Mouse (Mus musculus) spleen, postnatal 14 days (tissue): ENCODE measurements at regions not wholly inside any gene's neighbourhood (a gene's known extent, or its start where the extent isn't known, plus 50 kb on each side); places are given as distances from the start of the nearest gene placed in this dataset.
A peak's percentile ranks its signal among the peaks of the same experiment; 100 is the strongest.
"Not testable (repeated sequence)": the region's sequence is repeated elsewhere in the genome, so short reads cannot be mapped to it uniquely, and the experiment has no call there.

Experiments used
- DNase-seq, 2 experiments: peaks; one replicate each; pipeline ENCODE4 v3.0.0; 2021 to 2022; ENCODE audit warnings: low spot score in 2 of 2

- no peak for DNase-seq
These were observed 148.8 kb upstream of the Hes1 start for GRCm38 (mm10) chr16:29915346-29915745.

DNA sequence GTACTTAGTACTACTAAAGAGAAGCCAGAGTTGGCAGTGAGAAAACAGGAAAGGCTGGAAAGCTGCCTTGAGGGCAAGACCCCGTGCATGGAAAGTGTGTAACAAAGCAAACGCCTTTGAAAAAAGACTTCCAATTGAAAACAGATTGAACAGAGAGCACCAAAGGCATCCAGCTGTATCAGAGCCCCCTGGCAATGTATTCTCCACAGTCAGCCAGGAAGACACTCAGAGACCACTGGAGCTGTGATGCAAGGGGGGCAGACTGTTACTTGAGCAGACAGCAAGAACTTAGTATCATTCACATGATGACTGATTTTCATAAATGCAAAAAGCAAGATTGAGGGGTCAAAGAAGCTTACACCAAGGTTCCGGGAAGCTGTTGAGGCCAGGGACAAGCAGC is 146.2 kb upstream of the Hes1 start:
- DNase-seq = no peak

- no peak for DNase-seq
These were observed 145.8 kb upstream of the Hes1 start for GRCm38 (mm10) chr16:29918396-29918795.

- no peak for DNase-seq
These were observed 143.2 kb upstream of the Hes1 start for GRCm38 (mm10) chr16:29920940-29921339.

DNA sequence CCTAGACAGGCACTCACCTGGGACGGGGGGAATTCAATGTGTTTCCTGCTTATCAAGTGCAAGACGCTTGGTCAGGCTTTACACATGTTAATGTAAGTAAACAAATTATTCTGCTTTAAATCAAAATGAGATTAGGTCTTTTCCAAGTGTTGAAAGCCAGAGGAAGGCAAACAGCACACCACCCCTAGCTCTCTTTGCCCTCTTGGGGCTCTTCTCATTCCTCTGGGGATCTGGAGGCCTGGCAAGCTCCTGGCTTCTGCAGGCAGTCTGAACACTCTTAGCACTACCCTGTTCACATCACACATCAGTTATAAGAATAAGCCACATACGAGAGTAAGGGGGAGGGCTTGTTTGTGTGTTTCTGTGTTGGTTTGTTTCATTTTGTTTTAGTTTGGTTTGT is 142.8 kb upstream of the Hes1 start:
- no peak for DNase-seq

DNA sequence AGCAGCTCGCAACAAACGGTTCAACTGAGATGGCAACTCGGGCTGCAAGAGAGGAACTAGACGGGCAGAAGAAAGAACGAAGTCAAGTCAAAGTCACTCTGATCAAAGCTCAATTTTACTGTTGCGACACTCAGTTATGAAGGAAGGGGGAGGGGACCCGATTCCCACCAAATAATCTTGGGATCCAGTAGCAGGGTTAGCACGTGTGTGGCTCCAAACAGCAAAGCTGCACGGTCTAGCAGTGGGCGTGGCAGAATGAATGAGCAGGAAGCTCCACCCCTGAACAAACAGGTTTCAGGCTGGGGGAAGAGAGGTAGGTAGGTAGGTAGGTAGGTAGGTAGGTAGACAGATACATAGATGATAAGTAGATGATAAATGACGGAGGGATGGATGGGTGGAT is 136.9 kb upstream of the Hes1 start:
- not testable (repeated sequence) for DNase-seq

DNA sequence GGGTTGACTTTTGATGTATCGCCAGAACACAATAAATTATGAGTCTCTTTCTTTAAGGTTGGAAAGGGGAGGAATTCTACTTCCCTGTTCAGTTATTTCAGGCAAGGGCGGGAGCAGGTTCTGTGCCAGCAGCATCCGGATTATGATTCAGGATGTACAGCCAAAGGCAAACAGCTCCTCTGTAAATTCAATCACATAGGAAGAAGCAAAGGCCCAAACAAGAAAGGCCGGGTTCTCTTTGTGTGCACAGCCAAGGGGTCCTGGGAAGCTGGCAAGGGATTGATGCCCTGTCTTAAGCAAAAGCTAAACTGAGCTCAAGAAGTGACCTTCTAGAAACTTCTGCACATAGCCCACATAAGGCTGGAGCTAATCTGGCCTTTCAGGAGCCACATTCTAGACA is 135.9 kb upstream of the Hes1 start:
- no peak for DNase-seq

GRCm38 (mm10) chr16:29931746-29932351 is 132.3 kb upstream of the Hes1 start:
- no peak for DNase-seq

DNA sequence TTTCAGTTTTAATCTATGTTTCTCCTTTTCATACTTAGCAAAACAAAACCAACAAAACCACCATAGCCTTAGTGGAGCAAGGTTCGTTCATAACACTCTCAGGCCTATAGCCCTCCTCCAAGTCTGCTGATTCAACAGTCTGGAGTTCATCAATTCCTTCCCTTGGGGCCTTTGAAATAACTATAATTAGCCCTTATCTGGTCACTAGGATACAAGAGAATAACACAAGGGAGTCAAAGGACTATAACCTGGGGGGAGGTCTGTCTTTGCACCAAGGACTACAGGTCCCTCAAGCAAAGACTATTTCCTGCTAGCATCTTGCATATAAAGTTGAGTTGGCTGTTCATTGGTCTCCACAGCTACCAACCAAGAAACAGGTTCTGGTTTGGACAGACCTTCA is 129.5 kb upstream of the Hes1 start:
- DNase-seq = no peak

GRCm38 (mm10) chr16:29938700-29939099 is 125.5 kb upstream of the Hes1 start:
- no peak for DNase-seq

GRCm38 (mm10) chr16:29939331-29939850 is 124.8 kb upstream of the Hes1 start:
- no peak for DNase-seq

DNA sequence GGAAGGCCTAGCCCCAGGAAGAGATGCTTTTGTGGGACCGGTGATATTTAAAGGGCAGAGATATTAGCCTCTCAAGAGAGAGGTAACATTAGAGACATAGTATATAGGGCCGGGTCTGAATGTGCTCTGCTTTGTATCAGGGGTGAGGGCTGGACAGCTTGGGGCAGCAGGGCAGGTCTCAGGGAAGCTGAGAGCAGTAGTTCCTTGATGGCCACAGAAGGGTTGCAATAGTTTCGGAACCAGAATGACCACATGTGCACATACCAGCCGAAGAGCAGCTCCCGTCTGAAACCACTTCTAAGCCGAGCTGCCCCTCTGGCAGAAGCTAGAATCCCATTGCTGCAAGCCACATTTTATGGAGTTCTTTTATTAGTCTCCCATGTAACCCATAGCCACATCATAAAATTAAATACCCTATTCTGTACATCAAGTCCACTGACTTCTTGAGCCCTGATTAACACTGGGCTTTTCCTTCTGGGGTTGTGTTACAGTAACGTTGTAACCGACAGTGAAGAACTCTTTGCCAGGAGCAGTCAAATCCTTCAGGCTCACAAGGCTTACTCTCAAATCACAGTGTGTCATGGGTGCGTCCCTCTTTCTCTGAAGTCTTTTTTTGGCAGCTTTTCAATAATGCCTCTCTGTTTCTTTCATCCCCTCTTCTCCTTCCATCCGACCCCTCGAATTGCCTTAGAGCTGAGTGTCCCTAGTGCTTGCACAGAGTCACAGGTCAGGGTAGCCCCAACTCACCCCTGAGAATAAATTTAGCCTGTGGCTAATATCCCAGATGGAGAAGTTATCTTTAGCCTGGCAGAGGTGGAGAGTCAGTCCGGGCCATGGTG is 124.1 kb upstream of the Hes1 start:
- DNase-seq = no peak

GRCm38 (mm10) chr16:29942111-29942510 is 122.1 kb upstream of the Hes1 start:
- no peak for DNase-seq

GRCm38 (mm10) chr16:29943963-29944860 is 120.0 kb upstream of the Hes1 start:
- peak in 1 of 2 experiments; percentile 16 for DNase-seq

GRCm38 (mm10) chr16:29944966-29945365 is 119.2 kb upstream of the Hes1 start:
- no peak for DNase-seq

DNA sequence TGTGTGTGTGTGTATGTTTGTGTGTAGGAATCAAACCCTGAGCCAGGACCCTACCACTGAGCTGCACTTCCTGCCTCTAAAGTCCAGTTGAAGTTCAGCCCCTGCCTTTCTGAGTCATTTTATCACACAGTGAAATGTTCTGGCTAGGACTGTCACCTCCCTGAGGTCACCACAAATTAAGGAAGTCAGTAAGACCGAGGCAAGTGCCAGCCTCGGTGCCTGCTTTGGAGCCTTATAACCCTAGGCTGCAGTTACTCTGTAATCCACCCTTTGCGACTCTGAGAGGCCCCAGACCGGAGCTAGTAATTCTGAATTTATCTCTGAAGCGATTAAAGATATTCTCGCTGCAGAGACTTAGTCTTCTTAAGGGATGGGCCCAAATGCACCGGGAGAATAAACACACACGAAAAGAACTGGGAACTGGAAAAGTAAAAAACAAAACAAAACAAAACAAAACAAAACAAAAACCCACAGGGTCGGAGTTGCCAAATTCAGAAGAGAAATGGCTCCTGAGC is 118.8 kb upstream of the Hes1 start:
- peak in 1 of 2 experiments; percentile 9 for DNase-seq

GRCm38 (mm10) chr16:29945891-29946598 is 118.1 kb upstream of the Hes1 start:
- DNase-seq = peak; percentile 9

- DNase-seq = no peak
These were observed 117.2 kb upstream of the Hes1 start for GRCm38 (mm10) chr16:29946966-29947365.

GRCm38 (mm10) chr16:29947670-29948069 is 116.5 kb upstream of the Hes1 start:
- DNase-seq = no peak

GRCm38 (mm10) chr16:29950136-29950535 is 114.0 kb upstream of the Hes1 start:
- DNase-seq = no peak

DNA sequence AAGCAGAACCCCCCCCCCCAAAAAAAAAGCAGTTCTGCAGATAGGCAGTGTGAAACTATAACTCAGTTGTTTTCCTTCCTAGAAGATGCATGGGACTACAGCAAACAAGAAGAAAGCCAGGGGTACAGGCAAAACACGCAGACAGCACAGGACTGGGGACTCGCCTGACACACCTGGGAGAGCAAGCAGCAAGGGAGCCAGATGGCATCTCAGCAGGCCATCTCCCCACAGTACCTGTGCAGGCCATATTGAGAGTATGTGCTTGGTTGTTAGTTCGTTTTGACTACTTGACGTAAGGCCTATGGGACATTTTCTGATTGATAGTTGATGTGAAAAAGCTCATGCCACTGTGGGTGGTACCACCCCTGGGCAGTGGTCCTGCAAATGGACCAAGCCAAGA is 113.4 kb upstream of the Hes1 start:
- DNase-seq = no peak
